Mouse (Mus musculus) kidney, adult 11 months (tissue): ENCODE results near the gene Hfe.
"Not testable (repeated sequence)": the region's sequence is repeated elsewhere in the genome, so short reads cannot be mapped to it uniquely, and the experiment has no call there.

ENCODE experiments used
- DNase-seq: peaks from one replicate; pipeline ENCODE4 v3.0.0; 2022

Gene Hfe

GRCm38 (mm10) chr13:23708041-23708440, 2.6 kb downstream of the Hfe start:
- no peak for DNase-seq

GRCm38 (mm10) chr13:23706771-23707170, 3.9 kb downstream of the Hfe start:
- no peak for DNase-seq

GRCm38 (mm10) chr13:23705751-23706356, 4.8 kb downstream of the Hfe start:
- DNase-seq: no peak

DNA sequence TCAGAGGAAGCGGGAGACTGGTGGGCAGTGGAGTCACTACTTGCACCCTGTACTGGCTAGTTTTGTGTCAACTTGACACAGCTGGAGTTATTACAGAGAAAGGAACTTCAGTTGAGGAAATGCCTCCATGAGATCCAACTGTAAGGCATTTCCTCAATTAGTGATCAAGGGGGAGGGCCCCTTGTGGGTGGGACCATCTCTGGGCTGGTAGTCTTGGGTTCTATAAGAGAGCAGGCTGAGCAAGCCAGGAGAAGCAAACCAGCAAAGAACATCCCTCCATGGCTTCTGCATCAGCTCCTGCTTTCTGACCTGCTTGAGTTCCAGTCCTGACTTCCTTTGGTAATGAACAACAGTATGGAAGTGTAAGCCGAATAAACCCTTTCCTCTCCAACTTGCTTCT, 7.9 kb downstream of the Hfe start:
- not testable (repeated sequence) for DNase-seq

GRCm38 (mm10) chr13:23702220-23702619, 8.4 kb downstream of the Hfe start:
- no peak for DNase-seq

- peak; percentile 79 for DNase-seq
These were observed 9.7 kb downstream of the Hfe start for GRCm38 (mm10) chr13:23700786-23701520.

GRCm38 (mm10) chr13:23699767-23700166, 10.9 kb downstream of the Hfe start:
- no peak for DNase-seq

- DNase-seq: no peak
These were observed 11.7 kb downstream of the Hfe start for GRCm38 (mm10) chr13:23698996-23699395.

GRCm38 (mm10) chr13:23698300-23698693, 12.4 kb downstream of the Hfe start, which contains the start of gene Hist1h4c:
Gene Hist1h4c, minus strand, starts transcription at chr13:23698454.
- DNase-seq: peak; percentile 97

DNA sequence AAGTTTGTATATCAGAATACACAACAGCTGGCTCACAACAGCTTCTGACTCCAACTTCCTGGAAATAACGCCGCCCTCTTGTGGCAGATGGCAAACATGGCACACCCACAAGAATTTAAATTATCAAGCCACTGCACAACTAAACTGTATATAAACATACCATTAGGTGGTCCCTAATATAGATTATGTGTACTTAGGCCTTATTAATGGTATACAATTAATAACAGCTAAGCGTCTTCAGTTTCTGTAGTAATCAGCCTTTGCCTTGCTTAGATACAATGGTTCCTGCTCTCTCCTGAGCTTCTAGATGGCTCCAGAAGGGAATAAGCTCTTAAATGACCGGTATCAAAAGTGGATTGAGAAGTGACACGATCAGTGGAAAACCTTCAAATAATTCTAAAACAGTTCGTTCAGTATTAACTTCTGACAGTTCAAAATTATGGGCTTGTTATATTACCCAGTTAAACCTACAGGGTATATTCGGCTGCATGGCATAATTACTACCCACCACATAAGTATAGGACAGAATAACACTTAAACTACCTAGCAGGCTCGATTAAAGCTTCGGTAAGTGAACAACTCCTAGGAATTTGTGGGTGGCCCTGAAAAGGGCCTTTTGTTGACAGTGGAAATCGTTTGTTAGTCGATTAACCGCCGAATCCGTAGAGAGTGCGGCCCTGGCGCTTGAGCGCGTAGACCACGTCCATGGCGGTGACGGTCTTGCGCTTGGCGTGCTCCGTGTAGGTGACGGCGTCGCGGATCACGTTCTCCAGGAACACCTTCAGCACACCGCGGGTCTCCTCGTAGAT, 13.0 kb downstream of the Hfe start:
- DNase-seq: no peak

GRCm38 (mm10) chr13:23696061-23696474, 14.6 kb downstream of the Hfe start:
- no peak for DNase-seq

- DNase-seq: no peak
These were observed 15.1 kb downstream of the Hfe start, which contains the start of gene Hist1h1t for GRCm38 (mm10) chr13:23695514-23695913. Gene Hist1h1t, plus strand, starts transcription at chr13:23695814.

DNA sequence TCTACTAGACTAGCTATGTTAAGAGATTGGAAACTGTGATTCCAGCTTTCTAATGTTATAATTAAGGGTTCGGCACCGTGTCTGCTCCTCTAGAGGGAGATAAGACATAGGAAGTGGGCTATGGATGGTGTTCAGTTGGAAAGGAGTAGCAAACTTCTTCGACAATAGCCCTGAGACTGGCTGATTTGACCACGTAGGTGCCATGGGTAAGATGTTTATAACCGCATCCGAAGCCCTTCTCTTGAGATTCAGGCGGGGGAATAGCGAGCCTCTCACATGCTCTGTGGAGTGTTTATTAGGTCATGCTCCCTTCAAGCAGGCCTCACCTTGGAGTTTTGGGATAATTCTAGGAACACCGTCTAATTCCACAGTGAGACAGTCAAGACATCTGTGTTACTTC, 15.7 kb downstream of the Hfe start:
- DNase-seq: no peak

DNA sequence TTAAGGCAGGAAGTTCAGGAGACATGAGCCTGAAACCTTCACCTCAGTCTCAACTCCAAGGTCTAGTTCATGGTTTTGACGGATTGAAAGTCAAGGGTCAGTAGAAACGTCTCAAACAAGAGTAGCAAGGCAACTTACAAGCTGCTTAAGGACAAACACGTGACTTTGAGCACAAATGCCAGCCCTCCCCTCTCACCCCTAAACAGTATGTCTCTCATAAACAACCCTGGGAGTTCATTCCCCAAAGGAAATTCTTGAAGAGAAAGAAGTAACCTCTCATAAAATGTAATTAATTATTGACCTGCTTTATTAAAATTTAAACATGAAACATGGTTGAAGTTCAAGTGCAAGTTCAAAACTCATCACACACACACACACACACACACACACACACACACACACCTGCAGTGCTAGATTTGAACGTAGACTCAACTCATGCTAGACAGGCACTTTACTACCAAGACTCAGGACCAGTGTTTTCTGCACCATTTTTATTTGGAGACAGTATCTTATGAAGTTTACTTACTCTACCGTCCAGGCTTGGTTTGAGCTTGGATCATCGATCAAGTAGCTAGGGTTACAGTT, 16.7 kb downstream of the Hfe start:
- DNase-seq: peak; percentile 86

GRCm38 (mm10) chr13:23689459-23689858, 21.2 kb downstream of the Hfe start:
- DNase-seq: no peak

DNA sequence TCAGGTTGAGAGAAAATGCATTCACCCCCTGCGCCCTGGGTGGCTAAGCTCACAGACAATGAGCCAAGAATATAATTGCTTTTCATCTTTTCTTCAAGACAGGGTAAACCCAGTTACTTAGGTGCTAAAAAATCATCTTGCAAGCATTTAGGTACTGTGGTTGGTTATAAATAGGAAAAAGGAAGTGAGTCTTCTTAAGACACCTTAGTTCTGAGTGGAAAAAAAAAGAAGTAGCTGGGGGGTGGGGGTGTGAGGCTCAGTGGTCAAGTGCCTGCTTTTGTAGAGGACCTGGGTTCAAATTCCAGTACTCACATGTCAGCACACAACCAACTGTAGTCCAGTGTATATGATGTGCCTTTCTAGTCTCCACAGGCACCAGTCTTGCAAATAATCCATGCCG, 21.7 kb downstream of the Hfe start:
- DNase-seq: no peak

DNA sequence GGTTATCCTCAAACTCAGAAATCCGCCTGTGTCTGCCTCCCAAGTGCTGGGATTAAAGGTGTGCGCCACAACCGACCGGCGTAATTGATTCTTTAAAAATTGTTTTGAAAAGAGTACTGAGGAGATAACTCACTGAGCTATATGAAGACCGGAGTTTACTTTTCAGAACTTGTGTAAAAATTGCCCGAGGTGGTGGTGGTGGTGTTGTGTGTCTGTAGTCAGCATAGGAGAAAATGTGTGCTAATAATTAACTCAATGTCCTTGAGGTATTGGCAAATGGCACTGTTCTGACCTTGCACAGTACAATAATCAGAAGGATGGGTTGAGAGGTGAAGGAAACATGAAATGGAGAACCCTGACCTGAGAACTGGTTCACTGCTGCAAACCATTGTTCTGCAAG, 22.7 kb downstream of the Hfe start:
- no peak for DNase-seq

DNA sequence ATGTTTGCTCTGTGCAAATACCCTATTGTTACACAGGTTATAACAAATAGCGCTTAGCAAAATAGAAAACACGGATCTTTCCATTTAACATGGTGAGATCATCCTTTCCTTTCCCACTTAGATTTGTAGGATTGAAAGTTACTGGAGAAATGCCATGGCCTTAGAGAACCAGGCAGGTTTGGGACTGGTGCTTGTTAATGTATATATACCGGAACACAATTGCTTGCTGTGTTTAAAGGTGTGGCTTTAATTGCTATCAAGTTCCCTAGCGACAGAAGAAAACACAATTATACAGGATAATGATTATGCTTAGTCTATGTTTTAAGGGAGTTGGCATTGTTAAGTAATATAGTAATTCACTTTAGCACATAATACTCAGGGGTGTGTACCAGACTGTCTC, 23.5 kb downstream of the Hfe start:
- DNase-seq: no peak

- DNase-seq: no peak
These were observed 24.7 kb downstream of the Hfe start for GRCm38 (mm10) chr13:23685966-23686365.

DNA sequence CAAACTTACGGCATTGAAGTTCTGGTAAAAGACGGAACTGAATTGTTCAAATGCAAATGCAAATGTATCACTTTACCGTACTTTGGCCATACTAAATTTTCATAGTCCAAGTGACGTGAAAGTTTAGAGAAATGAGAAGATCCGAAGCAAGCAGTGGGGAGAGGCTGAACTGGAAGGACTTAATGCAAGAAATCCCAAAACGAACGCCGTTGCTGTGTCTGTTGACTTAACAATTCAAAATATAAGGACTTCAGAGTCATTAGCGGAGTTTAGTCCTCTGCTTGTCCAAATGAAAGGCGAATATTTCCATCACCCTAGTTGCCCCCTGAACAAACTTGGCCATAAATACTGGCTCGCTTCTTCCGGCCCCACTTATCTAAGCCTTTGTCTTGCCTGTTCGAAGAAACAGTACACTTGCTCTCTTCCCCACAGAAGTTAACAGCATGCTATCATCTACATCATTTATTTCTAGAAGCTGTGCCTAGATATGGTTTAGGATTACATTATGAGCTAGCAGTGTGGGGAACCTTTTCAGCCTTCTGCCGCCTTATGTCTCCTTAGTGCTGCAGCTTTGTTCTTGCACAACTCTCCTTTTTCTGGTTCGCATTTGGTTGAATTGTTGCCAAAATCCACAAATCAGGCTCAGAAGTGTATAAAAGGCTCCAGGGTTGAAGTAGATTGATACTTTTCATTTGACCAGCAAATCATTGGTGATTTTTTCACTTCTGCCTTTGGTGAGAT, 25.4 kb downstream of the Hfe start:
- no peak for DNase-seq

DNA sequence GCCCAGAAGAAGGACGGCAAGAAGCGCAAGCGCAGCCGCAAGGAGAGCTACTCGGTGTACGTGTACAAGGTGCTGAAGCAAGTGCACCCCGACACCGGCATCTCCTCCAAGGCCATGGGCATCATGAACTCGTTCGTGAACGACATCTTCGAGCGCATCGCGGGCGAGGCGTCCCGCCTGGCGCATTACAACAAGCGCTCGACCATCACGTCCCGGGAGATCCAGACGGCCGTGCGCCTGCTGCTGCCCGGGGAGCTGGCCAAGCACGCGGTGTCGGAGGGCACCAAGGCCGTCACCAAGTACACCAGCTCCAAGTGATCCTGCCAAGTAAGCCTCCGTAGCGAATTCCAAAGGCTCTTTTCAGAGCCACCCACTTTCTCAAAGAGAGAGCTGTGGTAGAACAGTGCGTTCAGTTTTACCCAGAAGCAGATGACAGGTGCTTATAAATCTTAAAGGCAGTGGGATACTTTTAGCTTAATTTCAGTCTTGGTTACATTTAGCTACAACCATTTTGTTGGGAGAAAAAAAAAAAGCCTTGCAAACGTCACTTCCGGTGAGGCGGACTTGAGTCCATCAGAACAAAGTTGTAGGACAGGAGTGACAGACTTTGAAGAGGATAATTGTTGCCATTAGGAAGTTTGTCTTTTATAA, 26.2 kb downstream of the Hfe start:
- peak; percentile 47 for DNase-seq

GRCm38 (mm10) chr13:23683755-23684281, 26.8 kb downstream of the Hfe start, which contains the start of the genes Hist1h2ac and Hist1h2bc:
Gene Hist1h2ac, minus strand, starts transcription at chr13:23683948.
Gene Hist1h2bc, plus strand, starts transcription at chr13:23684199.
- peak; percentile 88 for DNase-seq
